ENCODE assay signal across 13 mouse cellular contexts in genomic region chr2:53030432-53030826, GRCm38 (mm10).
DNase-seq lines count a peak whose midpoint lies in the region; ATAC-seq lines count a peak whose summit lies in the region.
"Had no signal": no experiment of that assay in that cellular context is flagged by ENCODE, and none has a peak within 500 bp of the region (broad histone marks: within the 10 kb centered on the region; RNA-seq: fewer than 3 reads in every experiment).

No protein-coding gene starts in this region.

- H3K9me3 ChIP-seq in heart, embryonic 14.5 days (ENCODE audit: control insufficient read depth, low read length), result no peaks in the 10 kb centered on the region
- H3K9me3 ChIP-seq in intestine, embryonic 15.5 days, result no peaks in the 10 kb centered on the region

- H3K4me3 ChIP-seq in heart, embryonic 14.5 days (ENCODE audit: control insufficient read depth in 1 of 2, insufficient read depth in 1 of 2, low read depth in 1 of 2, low read length in 2 of 2), result no peak overlapping the region
- no peak overlapping the region for H3K4me3 ChIP-seq in intestine, embryonic 15.5 days (replicated peaks)

- DNase-seq in heart, postnatal 4 days, result no peak
- DNase-seq in urinary bladder, postnatal 14 days (ENCODE audit: low spot score), result peak; percentile 10
- no peak for DNase-seq in urinary bladder, postnatal 10 days (ENCODE audit: low spot score)
- DNase-seq in adipocyte (ENCODE audit: low spot score), result no peak
- no peak for DNase-seq in B cell, adult 2 months
- DNase-seq: adrenal gland, adult 2 months; cerebellum, adult 2 months; kidney, adult 8-10 months; left cerebral cortex, postnatal 4 days; right cerebral cortex, postnatal 25 days had no signal

- no peaks in the 10 kb centered on the region for H3K36me3 ChIP-seq in heart, embryonic 14.5 days (ENCODE audit: control insufficient read depth, insufficient read depth, low read length)
- no peaks in the 10 kb centered on the region for H3K36me3 ChIP-seq in intestine, embryonic 15.5 days

- 70% methylated on average over 5 of the region's 5 CpGs for WGBS in heart, embryonic 14.5 days
- 54% methylated on average over 5 of the region's 5 CpGs for WGBS in intestine, embryonic 15.5 days

- H3K9ac ChIP-seq in heart, embryonic 14.5 days (ENCODE audit: low read length), result no peak overlapping the region
- no peak overlapping the region for H3K9ac ChIP-seq in intestine, embryonic 15.5 days

- ATAC-seq in heart, embryonic 14.5 days (ENCODE audit: insufficient number of reproducible peaks, insufficient read depth, low FRiP score, low read depth), result no peak
- peak; percentile 43; the same call in 1 of the 2 replicates for ATAC-seq in intestine, embryonic 15.5 days
- ATAC-seq in monocyte, adult 5-6 weeks (replicated peaks; ENCODE audit: insufficient number of reproducible peaks, low FRiP score, low TSS enrichment, poor library complexity, severe bottlenecking), result no peak

- H3K27ac ChIP-seq in heart, embryonic 14.5 days (replicated peaks in 1 of 2; ENCODE audit: control insufficient read depth in 1 of 2, insufficient read depth in 1 of 2, low read depth in 2 of 2, low read length in 2 of 2), result peak overlapping the region; percentile 65 to 67
- H3K27ac ChIP-seq in intestine, embryonic 15.5 days, result peak overlapping the region; percentile 79

- peaks cover 0 to 3% of the 10 kb centered on the region in 2 experiments; a peak in 1 of 4 replicates for H3K4me1 ChIP-seq in heart, embryonic 14.5 days (ENCODE audit: control insufficient read depth in 2 of 2, insufficient read depth in 2 of 2, low read length in 2 of 2)
- H3K4me1 ChIP-seq in intestine, embryonic 15.5 days (replicated peaks), result no peaks in the 10 kb centered on the region

- H3K4me2 ChIP-seq in heart, embryonic 14.5 days (ENCODE audit: low read length), result no peak overlapping the region
- H3K4me2 ChIP-seq in intestine, embryonic 15.5 days (replicated peaks), result no peak overlapping the region

- no peaks in the 10 kb centered on the region for H3K27me3 ChIP-seq in heart, embryonic 14.5 days (ENCODE audit: control insufficient read depth, insufficient read depth, low read length)
- no peaks in the 10 kb centered on the region for H3K27me3 ChIP-seq in intestine, embryonic 15.5 days (replicated peaks)
